Mouse (Mus musculus): ENCODE measurements around the gene Adgrv1. TPM values are rescaled to one million over a fixed set of nuclear protein-coding genes. Genes with fewer than 3 reads are reported as not detected.

Gene Adgrv1
- polyA plus RNA-seq, 1 experiment from 2014 or later, result 1.1 TPM

DNA sequence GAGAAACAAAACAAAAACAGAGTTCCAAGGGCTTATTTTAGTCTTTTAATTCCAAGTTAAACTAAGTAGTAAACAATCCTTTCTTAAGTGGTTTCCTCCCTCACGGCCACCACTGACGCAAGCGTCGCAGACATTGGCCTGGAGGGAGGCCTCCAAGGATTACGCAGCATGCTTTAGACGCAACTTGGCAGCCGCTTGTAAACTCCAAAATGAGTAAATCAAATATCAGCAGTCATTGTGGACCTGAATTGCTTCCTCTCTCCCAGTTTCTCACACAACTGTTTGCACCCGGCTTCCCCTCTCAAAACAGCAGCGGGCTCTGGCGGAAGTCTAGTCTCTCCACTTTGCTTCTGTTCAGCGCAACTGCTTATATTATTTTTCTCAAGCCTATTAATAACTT lies 280.7 kb downstream of the Adgrv1 start:
- H3K27ac ChIP-seq (ENCODE audit: low read depth, low read length), result peak overlapping the region; percentile 75; the same call in 1 of the 2 replicates
- 69% methylated on average over 11 of the region's 11 CpGs for WGBS (ENCODE audit: insufficient replicate concordance)
- no peak for ATAC-seq (replicated peaks; ENCODE audit: insufficient number of reproducible peaks, low FRiP score, low TSS enrichment)
- no peaks in the 10 kb centered on the region for H3K4me1 ChIP-seq (ENCODE audit: control insufficient read depth, insufficient read depth, low read length)
- H3K4me2 ChIP-seq, result no peak overlapping the region
- no peaks in the 10 kb centered on the region for H3K27me3 ChIP-seq (ENCODE audit: control insufficient read depth, insufficient read depth, low read length)
- H3K4me3 ChIP-seq (ENCODE audit: low read depth, low read length), result no peak overlapping the region
- H3K36me3 ChIP-seq (ENCODE audit: control insufficient read depth, insufficient read depth, low read length), result no peaks in the 10 kb centered on the region
- H3K9ac ChIP-seq (ENCODE audit: low read depth, low read length), result no peak overlapping the region
- H3K9me3 ChIP-seq (replicated peaks; ENCODE audit: control insufficient read depth, low read length), result no peaks in the 10 kb centered on the region

DNA sequence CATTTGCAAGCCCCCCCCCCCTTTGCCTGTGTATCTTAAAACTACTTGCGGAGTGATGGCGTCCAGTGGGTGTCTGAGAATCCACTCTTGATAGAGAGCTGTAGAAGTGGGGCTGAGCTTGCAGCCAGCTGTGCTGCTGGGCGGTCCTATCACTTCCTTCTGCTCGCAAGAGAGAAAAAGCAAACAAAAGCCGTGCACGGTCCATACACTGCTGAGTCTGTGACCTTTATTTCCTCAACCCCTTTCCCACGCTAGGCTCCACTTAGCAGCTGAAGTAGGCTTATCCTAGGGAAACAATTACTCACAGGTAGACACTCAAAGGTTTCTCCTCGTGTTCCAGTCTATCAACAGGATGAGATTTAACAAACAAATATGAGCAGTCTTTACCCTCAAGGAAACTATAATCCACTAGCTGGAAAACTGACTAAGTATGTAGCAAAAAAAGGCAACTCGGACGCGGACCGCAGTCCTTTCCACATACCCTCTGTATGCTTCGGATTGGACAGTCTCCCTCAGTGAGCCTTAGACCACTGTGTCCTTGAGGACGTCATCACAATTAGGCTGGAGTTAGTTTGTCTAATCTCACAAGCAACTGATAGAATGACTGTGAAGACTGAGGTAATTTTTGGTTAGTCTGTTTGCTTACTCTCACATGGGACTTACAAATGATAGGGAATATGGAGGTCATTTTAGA lies 281.3 kb downstream of the Adgrv1 start:
- no peaks in the 10 kb centered on the region for H3K4me1 ChIP-seq (ENCODE audit: control insufficient read depth, insufficient read depth, low read length)
- peak overlapping the region; percentile 75 for H3K27ac ChIP-seq (ENCODE audit: low read depth, low read length)
- H3K9me3 ChIP-seq (replicated peaks; ENCODE audit: control insufficient read depth, low read length), result no peaks in the 10 kb centered on the region
- H3K4me2 ChIP-seq, result peak overlapping the region; percentile 52
- peak overlapping the region; percentile 46; the same call in 1 of the 2 replicates for H3K9ac ChIP-seq (ENCODE audit: low read depth, low read length)
- no peaks in the 10 kb centered on the region for H3K27me3 ChIP-seq (ENCODE audit: control insufficient read depth, insufficient read depth, low read length)
- H3K36me3 ChIP-seq (ENCODE audit: control insufficient read depth, insufficient read depth, low read length), result no peaks in the 10 kb centered on the region
- WGBS (ENCODE audit: insufficient replicate concordance), result 38% methylated on average over 14 of the region's 14 CpGs
- ATAC-seq (replicated peaks; ENCODE audit: insufficient number of reproducible peaks, low FRiP score, low TSS enrichment), result peak; percentile 80
- H3K4me3 ChIP-seq (ENCODE audit: low read depth, low read length), result peak overlapping the region; percentile 18; the same call in 1 of the 2 replicates

DNA sequence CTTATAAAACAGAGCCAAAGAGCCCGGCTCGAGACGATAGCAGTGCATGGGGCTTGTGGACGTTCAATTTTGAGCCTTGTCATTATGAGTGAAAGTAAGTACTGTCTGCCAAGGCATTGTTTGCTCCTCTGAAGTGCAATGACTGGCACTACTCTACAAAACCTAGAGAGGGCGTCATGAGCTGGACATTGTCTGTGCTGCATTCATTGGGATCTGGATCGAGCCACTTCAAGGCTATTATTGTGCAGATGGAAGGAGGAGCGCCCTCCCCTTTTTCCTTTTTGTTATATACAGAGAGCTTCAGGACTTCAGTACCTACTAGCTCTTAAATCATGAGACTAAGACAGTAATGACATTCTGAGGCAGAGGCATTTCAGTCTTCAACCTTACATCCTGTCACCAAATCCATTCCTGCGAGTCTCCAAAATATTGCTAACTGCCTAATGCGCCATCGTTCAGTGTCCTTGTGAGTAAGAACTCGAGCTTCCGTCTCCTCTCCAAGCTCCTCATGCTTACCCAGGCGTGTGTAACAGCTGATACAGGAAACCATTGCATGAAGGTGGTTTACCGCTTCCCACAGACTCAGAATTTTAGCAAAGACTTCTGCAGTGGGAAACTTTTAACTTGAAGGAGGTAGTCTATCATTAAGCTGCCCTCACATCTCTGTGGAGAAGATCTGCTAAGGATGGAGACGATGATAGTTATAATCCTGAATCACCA lies 285.5 kb downstream of the Adgrv1 start:
- Histone ChIP-seq H3K4me1 (ENCODE audit: control insufficient read depth, insufficient read depth, low read length) (no peaks in the 10 kb centered on the region), H3K36me3 (ENCODE audit: control insufficient read depth, insufficient read depth, low read length) (no peaks in the 10 kb centered on the region), H3K27me3 (ENCODE audit: control insufficient read depth, insufficient read depth, low read length) (no peaks in the 10 kb centered on the region), H3K9me3 (replicated peaks; ENCODE audit: control insufficient read depth, low read length) (no peaks in the 10 kb centered on the region), H3K9ac (ENCODE audit: low read depth, low read length) (no peak overlapping the region), H3K27ac (ENCODE audit: low read depth, low read length) (no peak overlapping the region), H3K4me3 (ENCODE audit: low read depth, low read length) (no peak overlapping the region), H3K4me2 (no peak overlapping the region)
- WGBS (ENCODE audit: insufficient replicate concordance), result 79% methylated on average over 15 of the region's 15 CpGs
- ATAC-seq (replicated peaks; ENCODE audit: insufficient number of reproducible peaks, low FRiP score, low TSS enrichment), result no peak

DNA sequence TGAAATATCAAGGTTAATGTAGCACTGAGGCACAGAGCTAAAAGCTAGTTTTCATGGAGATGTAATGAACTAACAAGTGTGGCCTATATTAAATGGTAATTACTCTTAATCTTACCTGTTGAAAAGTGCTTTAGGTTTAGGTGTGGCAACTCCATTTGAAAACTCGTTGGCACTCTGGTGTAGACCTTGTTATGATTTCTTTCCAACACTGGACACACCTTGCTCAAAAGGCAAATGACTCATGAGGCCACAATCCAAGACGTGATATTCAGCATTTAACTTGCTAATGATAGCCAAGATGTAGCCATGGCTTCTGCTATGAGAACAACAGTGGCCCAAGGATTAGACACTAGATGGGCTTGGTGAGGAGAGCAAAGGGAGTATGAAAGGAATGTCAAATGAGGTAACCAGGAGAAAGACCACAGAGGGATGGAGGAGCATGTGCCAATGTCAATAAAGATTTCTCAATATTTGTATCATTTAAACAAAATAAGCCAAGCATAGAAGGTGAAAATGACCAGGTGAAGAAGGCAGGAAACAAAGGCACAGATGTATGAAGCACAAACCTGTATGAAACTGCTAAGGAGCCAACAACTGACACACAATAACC lies 289.9 kb downstream of the Adgrv1 start:
- WGBS (ENCODE audit: insufficient replicate concordance), result 64% methylated on average over 2 of the region's 2 CpGs
- Histone ChIP-seq H3K27me3 (ENCODE audit: control insufficient read depth, insufficient read depth, low read length) (no peaks in the 10 kb centered on the region), H3K4me1 (ENCODE audit: control insufficient read depth, insufficient read depth, low read length) (no peaks in the 10 kb centered on the region), H3K9me3 (replicated peaks; ENCODE audit: control insufficient read depth, low read length) (no peaks in the 10 kb centered on the region), H3K36me3 (ENCODE audit: control insufficient read depth, insufficient read depth, low read length) (no peaks in the 10 kb centered on the region), H3K4me3 (ENCODE audit: low read depth, low read length) (no peak overlapping the region), H3K27ac (ENCODE audit: low read depth, low read length) (no peak overlapping the region), H3K4me2 (no peak overlapping the region), H3K9ac (ENCODE audit: low read depth, low read length) (no peak overlapping the region)
- ATAC-seq (replicated peaks; ENCODE audit: insufficient number of reproducible peaks, low FRiP score, low TSS enrichment), result no peak

DNA sequence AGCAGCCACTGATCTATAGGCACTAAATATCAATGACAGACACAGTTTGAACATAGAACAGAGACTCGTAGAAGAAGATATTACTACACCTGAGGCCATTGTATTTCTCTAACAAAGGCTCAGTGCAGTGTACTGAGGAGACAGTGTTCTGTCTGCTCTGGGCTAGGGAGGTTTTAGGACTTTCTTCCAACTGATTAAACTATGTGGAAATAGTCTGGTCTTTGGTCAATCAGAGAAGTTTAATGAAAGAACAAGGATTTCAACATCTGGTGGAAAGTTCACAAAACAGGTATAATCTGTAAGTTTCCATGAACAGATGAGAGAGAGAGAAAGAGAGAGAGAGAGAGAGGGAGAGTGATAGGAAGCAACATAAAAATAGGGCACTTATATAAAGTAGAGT lies 297.7 kb downstream of the Adgrv1 start:
- Histone ChIP-seq H3K4me2 (no peak overlapping the region), H3K27ac (ENCODE audit: low read depth, low read length) (no peak overlapping the region), H3K9me3 (replicated peaks; ENCODE audit: control insufficient read depth, low read length) (no peaks in the 10 kb centered on the region), H3K4me1 (ENCODE audit: control insufficient read depth, insufficient read depth, low read length) (no peaks in the 10 kb centered on the region; the same call in 1 of the 2 replicates), H3K9ac (ENCODE audit: low read depth, low read length) (no peak overlapping the region), H3K27me3 (ENCODE audit: control insufficient read depth, insufficient read depth, low read length) (no peaks in the 10 kb centered on the region), H3K4me3 (ENCODE audit: low read depth, low read length) (no peak overlapping the region), H3K36me3 (ENCODE audit: control insufficient read depth, insufficient read depth, low read length) (no peaks in the 10 kb centered on the region)
- no peak for ATAC-seq (replicated peaks; ENCODE audit: insufficient number of reproducible peaks, low FRiP score, low TSS enrichment)
- WGBS (ENCODE audit: insufficient replicate concordance), result 84% methylated on average over 1 of the region's 1 CpGs

DNA sequence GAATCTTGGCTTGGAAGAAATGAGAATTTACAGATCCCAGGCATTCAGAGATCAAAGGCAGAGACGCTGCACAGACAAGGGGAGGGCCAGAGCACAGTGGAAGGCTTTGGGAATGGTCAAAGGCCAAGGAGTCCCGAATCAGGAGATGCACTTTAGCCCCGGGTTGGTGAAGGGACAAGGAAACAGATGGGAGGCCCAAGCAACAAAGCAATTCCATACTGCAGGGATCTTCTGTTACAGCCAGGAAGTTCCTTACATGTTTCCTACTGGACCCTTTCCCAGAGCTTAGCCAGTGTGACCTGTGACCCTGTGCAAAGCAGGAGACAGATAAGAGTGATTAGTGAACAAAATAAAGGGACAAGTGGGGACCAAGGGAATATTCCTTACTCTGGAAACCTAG lies 300.9 kb downstream of the Adgrv1 start:
- 29% methylated on average over 3 of the region's 3 CpGs for WGBS (ENCODE audit: insufficient replicate concordance)
- no peak overlapping the region for H3K4me2 ChIP-seq
- H3K4me3 ChIP-seq (ENCODE audit: low read depth, low read length), result no peak overlapping the region
- no peaks in the 10 kb centered on the region for H3K9me3 ChIP-seq (replicated peaks; ENCODE audit: control insufficient read depth, low read length)
- no peaks in the 10 kb centered on the region for H3K27me3 ChIP-seq (ENCODE audit: control insufficient read depth, insufficient read depth, low read length)
- H3K4me1 ChIP-seq (ENCODE audit: control insufficient read depth, insufficient read depth, low read length), result no peaks in the 10 kb centered on the region; the same call in 1 of the 2 replicates
- ATAC-seq (replicated peaks; ENCODE audit: insufficient number of reproducible peaks, low FRiP score, low TSS enrichment), result no peak
- H3K36me3 ChIP-seq (ENCODE audit: control insufficient read depth, insufficient read depth, low read length), result no peaks in the 10 kb centered on the region
- no peak overlapping the region for H3K9ac ChIP-seq (ENCODE audit: low read depth, low read length)
- no peak overlapping the region for H3K27ac ChIP-seq (ENCODE audit: low read depth, low read length)

DNA sequence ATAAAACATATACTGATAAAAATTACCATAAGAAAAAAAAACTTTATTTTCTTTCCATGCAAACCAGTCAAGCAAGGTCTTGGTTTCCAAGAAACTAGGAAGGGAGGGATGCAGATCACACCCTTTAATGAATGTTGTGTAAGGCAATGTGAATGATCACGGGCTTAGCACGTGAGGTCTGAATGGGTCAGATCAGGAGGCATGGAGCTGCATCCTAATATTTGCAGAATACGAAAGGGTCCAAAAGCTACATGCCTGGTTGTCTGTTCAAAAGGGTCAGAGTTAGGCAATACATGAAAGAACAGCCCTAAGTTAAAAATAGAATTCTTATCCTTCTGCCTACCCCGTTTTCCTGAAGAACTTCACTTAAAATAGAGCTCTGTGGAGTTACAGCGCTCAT lies 303.2 kb downstream of the Adgrv1 start:
- Histone ChIP-seq H3K4me3 (ENCODE audit: low read depth, low read length) (no peak overlapping the region), H3K9me3 (replicated peaks; ENCODE audit: control insufficient read depth, low read length) (no peaks in the 10 kb centered on the region), H3K27ac (ENCODE audit: low read depth, low read length) (no peak overlapping the region), H3K9ac (ENCODE audit: low read depth, low read length) (no peak overlapping the region), H3K27me3 (ENCODE audit: control insufficient read depth, insufficient read depth, low read length) (no peaks in the 10 kb centered on the region), H3K4me1 (ENCODE audit: control insufficient read depth, insufficient read depth, low read length) (no peaks in the 10 kb centered on the region; the same call in 1 of the 2 replicates), H3K4me2 (no peak overlapping the region), H3K36me3 (ENCODE audit: control insufficient read depth, insufficient read depth, low read length) (no peaks in the 10 kb centered on the region)
- no peak for ATAC-seq (replicated peaks; ENCODE audit: insufficient number of reproducible peaks, low FRiP score, low TSS enrichment)
- 73% methylated on average over 5 of the region's 5 CpGs for WGBS (ENCODE audit: insufficient replicate concordance)

DNA sequence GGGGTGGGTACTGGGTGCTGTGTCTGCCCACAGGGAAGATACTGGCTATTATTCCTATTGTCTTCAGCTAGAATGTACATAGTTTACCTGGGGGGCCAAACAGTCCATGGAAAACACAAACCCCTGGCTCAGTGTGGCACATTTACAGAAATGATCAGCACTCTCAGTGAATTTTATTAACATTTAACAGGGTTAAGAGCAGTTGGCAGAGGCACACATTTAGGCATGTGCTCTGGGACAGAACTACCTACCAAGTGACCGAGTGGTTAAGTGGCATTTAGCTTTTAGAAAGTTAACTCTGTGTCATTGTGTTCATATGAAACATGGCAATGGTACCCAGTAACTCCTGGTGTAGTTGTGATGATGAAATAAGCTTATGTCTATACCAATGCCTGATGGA lies 304.8 kb downstream of the Adgrv1 start:
- Histone ChIP-seq H3K4me1 (ENCODE audit: control insufficient read depth, insufficient read depth, low read length) (no peaks in the 10 kb centered on the region; the same call in 1 of the 2 replicates), H3K36me3 (ENCODE audit: control insufficient read depth, insufficient read depth, low read length) (no peaks in the 10 kb centered on the region), H3K27ac (ENCODE audit: low read depth, low read length) (no peak overlapping the region), H3K4me3 (ENCODE audit: low read depth, low read length) (no peak overlapping the region), H3K4me2 (no peak overlapping the region), H3K27me3 (ENCODE audit: control insufficient read depth, insufficient read depth, low read length) (no peaks in the 10 kb centered on the region), H3K9me3 (replicated peaks; ENCODE audit: control insufficient read depth, low read length) (no peaks in the 10 kb centered on the region), H3K9ac (ENCODE audit: low read depth, low read length) (no peak overlapping the region)
- 86% methylated on average over 1 of the region's 1 CpGs for WGBS (ENCODE audit: insufficient replicate concordance)
- no peak for ATAC-seq (replicated peaks; ENCODE audit: insufficient number of reproducible peaks, low FRiP score, low TSS enrichment)
